In the genomic region with DNA sequence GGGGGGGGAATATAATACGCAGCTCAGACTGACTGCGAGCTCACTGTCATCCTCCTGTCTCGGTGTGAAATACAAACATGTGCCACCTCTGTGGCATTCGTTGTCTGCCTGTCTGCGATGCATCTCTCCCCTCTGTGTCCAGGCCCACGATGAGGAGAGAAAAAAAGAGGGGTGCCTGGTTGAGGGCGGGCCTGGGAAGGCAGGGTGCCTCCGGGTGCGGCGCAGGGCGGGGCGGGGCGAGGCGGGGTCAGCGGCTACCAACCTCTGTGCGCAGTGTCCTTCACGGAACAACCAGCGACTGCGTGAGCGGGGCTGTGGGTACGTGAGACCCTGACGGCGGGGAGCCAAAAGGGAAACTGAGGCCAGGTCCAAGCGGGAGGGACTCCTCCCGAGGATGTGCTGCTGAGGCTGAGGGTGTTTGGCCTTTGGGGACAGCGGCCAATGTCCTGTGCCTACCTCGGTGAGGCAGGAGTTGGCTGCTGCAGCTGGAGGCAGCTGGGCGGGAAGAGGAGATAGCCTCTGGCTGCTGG, we compare ENCODE assay signal across 8 mouse cellular contexts. TPM values are rescaled to one million over a fixed set of nuclear protein-coding genes. Genes with fewer than 3 reads are reported as not detected.
DNase-seq lines count a peak whose midpoint lies in the region; ATAC-seq lines count a peak whose summit lies in the region.

TSS of gene Tspo (plus strand) at position 266 of the 530 bp plus-strand sequence.
TSS of gene Mcat (minus strand) at position 461 of the 530 bp plus-strand sequence.

- peak; percentile 69 for DNase-seq in B cell, adult 2 months
- peak; percentile 89 to 96 for DNase-seq in adrenal gland, adult (ENCODE audit: inconsistent age in 2 of 2, low spot score in 1 of 2)
- DNase-seq in hindbrain, embryonic 10.5 days (ENCODE audit: low spot score), result no peak
- DNase-seq in midbrain, embryonic 14.5 days, result no peak
- DNase-seq in testis, postnatal 10 days (ENCODE audit: low spot score), result peak; percentile 77
- DNase-seq in cerebellum, postnatal 4 days (ENCODE audit: low spot score in 2 of 2), result no peak

- H3K4me3 ChIP-seq in forebrain, embryonic 15.5 days, result peak within 1 kb of the TSS; percentile 36
- peak within 1 kb of the TSS; percentile 59 for H3K4me3 ChIP-seq in hindbrain, embryonic 10.5 days
- H3K4me3 ChIP-seq in limb, embryonic 13.5 days, result peak within 1 kb of the TSS; percentile 50
- H3K4me3 ChIP-seq in midbrain, embryonic 14.5 days (replicated peaks; ENCODE audit: low read depth, low read length), result peak within 1 kb of the TSS; percentile 25

- WGBS in forebrain, embryonic 15.5 days, result 2% methylated on average over 28 of the region's 28 CpGs
- under 1% methylated on average over 28 of the region's 28 CpGs for WGBS in hindbrain, embryonic 10.5 days
- 1% methylated on average over 28 of the region's 28 CpGs for WGBS in limb, embryonic 13.5 days
- WGBS in midbrain, embryonic 14.5 days, result 2% methylated on average over 28 of the region's 28 CpGs

- no peaks in the 10 kb centered on the region for H3K36me3 ChIP-seq in forebrain, embryonic 15.5 days
- no peaks in the 10 kb centered on the region for H3K36me3 ChIP-seq in hindbrain, embryonic 10.5 days
- no peaks in the 10 kb centered on the region for H3K36me3 ChIP-seq in limb, embryonic 13.5 days
- H3K36me3 ChIP-seq in midbrain, embryonic 14.5 days (ENCODE audit: control insufficient read depth, insufficient read depth, low read length), result no peaks in the 10 kb centered on the region

- H3K4me2 ChIP-seq in forebrain, embryonic 15.5 days (replicated peaks), result peak within 1 kb of the TSS; percentile 80
- peak within 1 kb of the TSS; percentile 98 for H3K4me2 ChIP-seq in limb, embryonic 13.5 days (replicated peaks)
- H3K4me2 ChIP-seq in midbrain, embryonic 14.5 days (ENCODE audit: low read length), result peak within 1 kb of the TSS; percentile 62

- peaks cover 6% of the 10 kb centered on the region; the same call in 1 of the 2 replicates for H3K27me3 ChIP-seq in forebrain, embryonic 15.5 days
- H3K27me3 ChIP-seq in hindbrain, embryonic 10.5 days (ENCODE audit: insufficient read depth, poor library complexity, severe bottlenecking), result peaks cover 18% of the 10 kb centered on the region
- peaks cover 3% of the 10 kb centered on the region; the same call in 1 of the 2 replicates for H3K27me3 ChIP-seq in limb, embryonic 13.5 days
- peaks cover 8% of the 10 kb centered on the region for H3K27me3 ChIP-seq in midbrain, embryonic 14.5 days (ENCODE audit: control insufficient read depth, insufficient read depth, low read length)

- no peaks in the 10 kb centered on the region for H3K9me3 ChIP-seq in forebrain, embryonic 15.5 days
- H3K9me3 ChIP-seq in hindbrain, embryonic 10.5 days, result no peaks in the 10 kb centered on the region
- H3K9me3 ChIP-seq in limb, embryonic 13.5 days, result no peaks in the 10 kb centered on the region
- H3K9me3 ChIP-seq in midbrain, embryonic 14.5 days (ENCODE audit: control insufficient read depth, low read length), result no peaks in the 10 kb centered on the region

- peaks cover 22% of the 10 kb centered on the region for H3K4me1 ChIP-seq in forebrain, embryonic 15.5 days
- peaks cover 22% of the 10 kb centered on the region for H3K4me1 ChIP-seq in hindbrain, embryonic 10.5 days (replicated peaks)
- peaks cover 20% of the 10 kb centered on the region for H3K4me1 ChIP-seq in limb, embryonic 13.5 days
- peaks cover 13% of the 10 kb centered on the region for H3K4me1 ChIP-seq in midbrain, embryonic 14.5 days (ENCODE audit: control insufficient read depth, insufficient read depth, low read length)

- no peak within 1 kb of the TSS for H3K27ac ChIP-seq in forebrain, embryonic 15.5 days (replicated peaks)
- H3K27ac ChIP-seq in hindbrain, embryonic 10.5 days, result peak within 1 kb of the TSS; percentile 81
- H3K27ac ChIP-seq in limb, embryonic 13.5 days, result peak within 1 kb of the TSS; percentile 61
- no peak within 1 kb of the TSS for H3K27ac ChIP-seq in midbrain, embryonic 14.5 days (replicated peaks; ENCODE audit: low read depth, low read length)

- peak; percentile 49 for ATAC-seq in forebrain, embryonic 15.5 days (replicated peaks)
- ATAC-seq in limb, embryonic 13.5 days (ENCODE audit: low FRiP score, low read depth), result peak; percentile 41; the same call in 1 of the 2 replicates
- no peak for ATAC-seq in midbrain, embryonic 14.5 days (ENCODE audit: low FRiP score, low TSS enrichment)

- H3K9ac ChIP-seq in forebrain, embryonic 15.5 days (replicated peaks), result peak within 1 kb of the TSS; percentile 45
- peak within 1 kb of the TSS; percentile 76 for H3K9ac ChIP-seq in limb, embryonic 13.5 days
- peak within 1 kb of the TSS; percentile 31 for H3K9ac ChIP-seq in midbrain, embryonic 14.5 days (replicated peaks; ENCODE audit: low read length)

RNA-seq across cellular contexts. Expression of gene Tspo, which starts in this region (rescaled TPM):
- 10.5 and 11.2 TPM in 2 replicates for polyA plus RNA-seq in forebrain, embryonic 15.5 days (2015; fragmentation: Nextera tagmentation; extraction: Ambion mirVana)
- polyA plus RNA-seq in hindbrain, embryonic 10.5 days (2016; fragmentation: Nextera tagmentation; extraction: Ambion mirVana), result 40.7 TPM in 2 replicates
- 40.4 and 41.9 TPM in 2 replicates for polyA plus RNA-seq in limb, embryonic 13.5 days (2015; fragmentation: Nextera tagmentation; extraction: Ambion mirVana)
- 3.4 and 12.2 TPM in 2 replicates for polyA plus RNA-seq in midbrain, embryonic 14.5 days (2014; fragmentation: Nextera tagmentation; extraction: Ambion mirVana)

RNA-seq across cellular contexts. Expression of gene Mcat, which starts in this region (rescaled TPM):
- polyA plus RNA-seq in forebrain, embryonic 15.5 days (2015; fragmentation: Nextera tagmentation; extraction: Ambion mirVana), result 36.0 and 38.8 TPM in 2 replicates
- 48.4 and 49.0 TPM in 2 replicates for polyA plus RNA-seq in hindbrain, embryonic 10.5 days (2016; fragmentation: Nextera tagmentation; extraction: Ambion mirVana)
- polyA plus RNA-seq in limb, embryonic 13.5 days (2015; fragmentation: Nextera tagmentation; extraction: Ambion mirVana), result 39.4 and 41.6 TPM in 2 replicates
- 30.3 and 36.2 TPM in 2 replicates for polyA plus RNA-seq in midbrain, embryonic 14.5 days (2014; fragmentation: Nextera tagmentation; extraction: Ambion mirVana)

Comparison
In these comparisons a context has a peak if more than half of its experiments do, and no peak if none do; other contexts are left out.
1. DNase-seq: peak in B cell, adult 2 months (2 of 2), adrenal gland, adult (2 of 2) and testis, postnatal 10 days (single experiment); none in hindbrain, embryonic 10.5 days (single experiment), midbrain, embryonic 14.5 days (single experiment) and cerebellum, postnatal 4 days (0 of 2).
2. H3K27ac ChIP-seq: peak in hindbrain, embryonic 10.5 days (single experiment) and limb, embryonic 13.5 days (single experiment); none in forebrain, embryonic 15.5 days (single experiment) and midbrain, embryonic 14.5 days (single experiment).
3. Peak in every context shown above with its lines, with median percentiles within 50 percentile points of each other: H3K4me2 ChIP-seq, H3K4me3 ChIP-seq and H3K9ac ChIP-seq.